Mouse (Mus musculus) layer of hippocampus, adult 9-10 months (tissue): ENCODE data around the gene Ell.

Experiments used
- DNase-seq: peaks from one replicate; pipeline ENCODE4 v3.0.0; 2022; ENCODE audit warnings: low spot score

Ell gene

GRCm38 (mm10) chr8:70539077-70539813 lies at the start of gene Ell:
TSS of gene Ell (plus strand) at chr8:70539457.
- peak; percentile 99 for DNase-seq

DNA sequence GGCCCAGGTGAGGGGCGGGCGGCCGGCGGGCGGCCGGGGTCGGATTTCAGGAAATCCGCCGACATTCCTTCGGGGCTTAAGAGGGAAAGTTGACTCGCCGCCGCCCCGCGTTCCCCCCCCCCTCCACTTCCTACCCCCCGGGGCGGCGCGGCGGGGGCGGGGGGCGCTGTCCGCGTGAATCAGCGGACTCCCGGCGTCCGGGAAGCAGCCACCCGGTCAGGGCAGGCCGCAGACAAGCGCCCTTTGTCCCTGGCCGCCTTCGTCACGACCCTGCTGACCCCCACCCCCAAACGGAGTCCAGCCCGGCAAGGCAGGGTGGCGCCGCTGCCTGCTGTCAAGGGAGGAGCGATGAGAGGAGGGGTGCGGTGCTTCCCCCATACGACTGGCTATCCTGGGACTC lies 49.7 kb upstream of the Ell start:
- no peak for DNase-seq

GRCm38 (mm10) chr8:70490061-70490879 lies 49.0 kb upstream of the Ell start:
- DNase-seq: no peak

DNA sequence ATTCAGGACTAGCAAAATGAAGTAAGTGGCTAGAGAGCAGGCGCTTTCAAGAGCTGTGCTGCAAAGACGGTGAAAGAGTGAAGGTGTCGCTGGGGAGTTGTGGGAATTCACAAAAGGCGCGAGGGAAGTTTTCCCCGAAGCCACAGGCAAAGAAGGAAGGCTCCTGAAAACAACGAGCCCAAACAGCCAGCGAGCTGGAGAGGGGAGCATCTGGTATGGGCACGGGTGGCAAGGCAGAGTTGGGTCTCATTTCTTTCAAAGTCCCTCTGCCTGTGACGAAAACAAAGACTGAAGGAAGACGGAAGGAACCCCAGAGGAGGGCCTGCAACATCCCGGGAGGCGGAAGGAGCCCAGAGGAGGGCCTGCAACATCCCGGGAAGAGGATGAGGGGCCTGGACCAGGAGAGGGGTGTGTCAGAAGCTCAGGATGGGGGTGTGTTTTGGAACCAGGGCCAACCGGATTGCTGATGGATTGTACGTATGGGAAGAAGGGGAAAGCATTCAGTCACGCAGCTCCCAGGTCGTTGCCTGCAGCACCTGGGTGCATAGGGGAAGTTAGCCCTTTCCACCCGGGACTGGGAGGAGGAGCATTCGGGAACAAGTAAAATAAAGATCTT lies 48.3 kb upstream of the Ell start:
- DNase-seq: no peak

DNA sequence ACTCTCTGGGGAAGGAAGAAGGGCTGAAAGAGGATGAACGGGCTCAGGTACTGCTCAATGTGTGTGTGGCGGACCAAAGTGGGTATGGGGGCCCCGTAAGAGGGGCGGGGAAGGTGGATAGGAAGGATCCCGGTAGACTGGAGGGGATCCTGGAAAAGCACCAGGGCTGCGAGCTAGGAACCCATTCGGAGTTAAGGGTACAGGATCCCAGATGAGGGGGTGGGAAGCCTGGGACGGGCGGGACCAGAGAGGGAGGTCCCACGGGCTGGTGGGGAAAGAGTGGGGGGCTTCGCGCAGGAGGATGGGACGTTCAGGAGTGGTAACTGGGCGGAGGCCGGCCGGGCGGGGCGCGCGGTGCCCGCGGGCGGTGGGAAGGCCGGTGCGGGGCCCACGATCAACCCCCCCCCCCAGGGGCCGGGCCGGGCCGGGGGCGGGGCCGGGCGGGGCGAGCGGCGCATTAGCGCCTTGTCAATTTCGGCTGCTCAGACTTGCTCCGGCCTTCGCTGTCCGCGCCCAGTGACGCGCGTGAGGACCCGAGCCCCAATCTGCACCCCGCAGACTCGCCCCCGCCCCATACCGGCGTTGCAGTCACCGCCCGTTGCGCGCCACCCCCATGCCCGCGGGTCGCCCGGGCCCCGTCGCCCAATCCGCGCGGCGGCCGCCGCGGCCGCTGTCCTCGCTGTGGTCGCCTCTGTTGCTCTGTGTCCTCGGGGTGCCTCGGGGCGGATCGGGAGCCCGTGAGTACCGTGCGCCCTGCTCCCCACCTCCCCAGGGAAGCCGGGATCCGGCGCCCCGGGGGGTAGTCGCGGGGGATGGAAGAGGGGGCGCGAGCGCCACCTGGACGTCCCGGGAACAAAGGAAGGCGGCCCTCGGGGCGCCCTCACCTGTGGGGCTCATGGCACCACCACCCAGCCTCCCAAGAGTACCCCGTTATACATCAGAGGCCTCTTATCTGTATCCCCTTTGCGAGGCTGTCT lies 46.3 kb upstream of the Ell start, which contains the start of gene Crlf1:
Gene Crlf1, plus strand, starts transcription at position 495 of the 977 bp plus-strand sequence.
- no peak for DNase-seq

DNA sequence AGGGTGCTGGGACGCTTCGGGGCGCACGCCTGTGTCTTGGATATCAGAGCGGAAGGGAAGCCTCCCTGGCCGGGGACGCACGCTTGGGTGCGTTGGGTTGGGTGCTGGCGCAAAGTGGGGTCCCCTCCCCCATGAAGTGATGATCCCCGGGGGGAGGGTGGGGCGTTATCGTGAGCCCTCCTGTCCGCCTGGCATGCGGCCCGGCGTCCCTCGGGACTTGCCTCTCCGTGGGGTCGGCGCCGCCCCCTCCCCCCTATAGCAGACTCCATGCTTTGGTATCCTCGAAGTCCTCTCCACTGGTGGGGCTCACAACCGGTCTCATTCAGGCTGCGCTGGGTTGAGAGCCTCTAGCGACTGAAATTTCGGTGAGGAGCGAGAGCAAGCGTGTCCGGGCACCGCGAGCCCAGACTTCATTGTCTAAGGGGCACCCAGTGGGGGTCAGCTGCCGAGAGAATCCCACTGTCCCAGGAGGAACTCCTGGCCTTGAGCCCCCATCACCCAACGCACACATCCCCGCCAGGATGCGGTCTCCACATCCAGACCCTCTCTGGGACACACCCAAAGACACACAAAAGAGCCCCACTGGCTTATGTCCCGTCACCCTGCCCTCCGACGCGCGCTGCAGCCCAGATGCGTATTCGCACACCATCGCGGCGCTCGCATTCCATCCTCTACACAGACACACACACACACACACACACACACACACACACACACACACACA lies 45.4 kb upstream of the Ell start:
- DNase-seq: no peak

DNA sequence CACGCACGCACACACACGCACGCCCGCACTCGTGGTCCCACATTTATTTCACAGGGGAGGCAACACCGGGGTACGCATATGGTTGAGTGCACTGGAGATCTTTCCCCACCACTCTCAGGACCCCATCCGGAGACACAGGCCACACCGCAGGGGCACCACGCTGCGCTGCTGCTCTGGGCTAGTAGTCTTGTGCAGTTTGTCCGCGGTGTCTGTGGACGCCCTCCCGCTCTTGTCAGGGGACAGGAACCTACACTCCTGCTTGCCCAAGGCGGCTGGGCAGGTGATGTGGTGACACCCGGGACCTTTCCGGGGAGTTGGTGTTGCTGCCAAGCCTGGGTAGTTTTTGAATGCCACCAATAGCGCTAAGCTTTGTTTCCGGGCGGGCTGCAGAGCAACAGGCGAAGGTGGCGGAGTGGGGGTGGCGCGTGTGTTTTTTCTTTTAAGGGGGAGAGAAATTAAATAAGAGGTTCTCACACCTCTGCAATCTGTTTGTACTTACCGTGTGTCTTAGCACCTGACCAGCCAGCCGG lies 44.8 kb upstream of the Ell start:
- DNase-seq: no peak

DNA sequence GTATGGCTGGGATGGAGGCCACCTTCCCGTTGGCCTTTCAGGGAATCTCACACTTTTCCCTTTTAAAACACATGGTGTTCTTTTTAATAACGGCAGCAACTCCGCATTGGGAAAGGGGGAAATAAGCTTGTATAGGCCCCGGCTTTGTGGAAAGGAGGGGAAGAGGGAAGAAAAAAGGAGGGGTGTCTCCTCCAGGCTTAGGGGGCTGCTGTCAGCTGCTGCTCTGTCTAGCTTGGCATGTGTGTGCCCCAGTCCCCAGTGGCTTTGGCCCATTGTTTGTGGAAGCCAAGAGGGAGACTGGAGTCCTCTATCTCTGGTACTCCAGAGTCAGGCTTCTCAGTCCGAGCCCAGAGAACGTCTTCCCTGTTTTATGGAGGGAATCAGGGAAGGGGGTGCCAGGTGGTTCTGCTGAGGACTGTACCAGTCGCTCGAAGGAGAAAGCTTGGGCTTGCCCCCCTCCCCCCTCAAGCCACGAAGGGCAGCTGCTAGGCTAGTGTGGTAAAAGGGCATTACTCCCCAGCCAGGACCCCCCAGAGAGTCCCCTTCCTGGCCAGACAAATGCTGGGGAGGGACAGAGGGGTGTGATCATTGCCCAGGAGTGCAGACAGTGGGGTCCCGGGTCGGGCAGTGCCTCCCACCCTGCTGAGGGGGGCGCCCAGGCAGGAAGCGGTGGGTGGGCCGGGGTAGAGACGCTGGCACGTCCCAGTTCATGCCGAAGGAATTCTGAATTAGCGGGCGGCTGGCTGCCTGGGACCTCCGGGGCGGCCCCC lies 44.1 kb upstream of the Ell start:
- DNase-seq: no peak

GRCm38 (mm10) chr8:70495771-70496062 lies 43.5 kb upstream of the Ell start:
- DNase-seq: no peak

DNA sequence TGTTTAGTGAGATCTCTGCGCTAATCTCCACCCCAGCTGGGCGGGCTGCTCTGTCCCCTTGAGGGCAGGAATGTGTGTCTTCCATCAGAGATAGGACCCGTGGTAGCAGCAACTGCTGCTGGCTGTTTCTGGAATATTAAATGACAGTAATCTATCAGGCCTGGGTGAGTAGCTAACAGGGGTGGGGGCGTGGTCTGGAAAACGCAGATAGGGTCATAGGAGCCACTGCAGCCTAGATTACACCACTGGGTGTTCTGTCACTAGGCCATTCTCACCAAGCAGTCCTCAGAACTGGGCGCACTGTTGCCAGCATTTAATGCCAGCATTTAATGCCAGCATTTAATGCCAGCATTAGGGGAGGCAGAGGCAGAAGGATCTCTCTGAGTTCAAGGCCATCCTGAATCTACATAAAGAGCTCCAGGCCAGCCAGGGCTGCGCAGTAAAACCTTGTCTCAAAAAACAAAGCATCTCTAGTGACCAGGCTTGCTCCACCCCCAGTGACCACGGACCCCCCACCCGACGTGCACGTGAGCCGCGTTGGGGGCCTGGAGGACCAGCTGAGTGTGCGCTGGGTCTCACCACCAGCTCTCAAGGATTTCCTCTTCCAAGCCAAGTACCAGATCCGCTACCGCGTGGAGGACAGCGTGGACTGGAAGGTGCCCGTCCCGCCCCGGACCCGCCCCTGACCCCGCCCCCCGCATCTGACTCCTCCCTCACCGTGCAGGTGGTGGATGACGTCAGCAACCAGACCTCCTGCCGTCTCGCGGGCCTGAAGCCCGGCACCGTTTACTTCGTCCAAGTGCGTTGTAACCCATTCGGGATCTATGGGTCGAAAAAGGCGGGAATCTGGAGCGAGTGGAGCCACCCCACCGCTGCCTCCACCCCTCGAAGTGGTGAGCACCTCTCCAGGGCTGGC lies 38.6 kb upstream of the Ell start:
- DNase-seq: no peak

- DNase-seq: no peak
These were observed 37.3 kb upstream of the Ell start for GRCm38 (mm10) chr8:70501820-70502529.

GRCm38 (mm10) chr8:70502540-70502939 lies 36.7 kb upstream of the Ell start:
- DNase-seq: no peak

- no peak for DNase-seq
These were observed 36.1 kb upstream of the Ell start for GRCm38 (mm10) chr8:70503062-70503750.

DNA sequence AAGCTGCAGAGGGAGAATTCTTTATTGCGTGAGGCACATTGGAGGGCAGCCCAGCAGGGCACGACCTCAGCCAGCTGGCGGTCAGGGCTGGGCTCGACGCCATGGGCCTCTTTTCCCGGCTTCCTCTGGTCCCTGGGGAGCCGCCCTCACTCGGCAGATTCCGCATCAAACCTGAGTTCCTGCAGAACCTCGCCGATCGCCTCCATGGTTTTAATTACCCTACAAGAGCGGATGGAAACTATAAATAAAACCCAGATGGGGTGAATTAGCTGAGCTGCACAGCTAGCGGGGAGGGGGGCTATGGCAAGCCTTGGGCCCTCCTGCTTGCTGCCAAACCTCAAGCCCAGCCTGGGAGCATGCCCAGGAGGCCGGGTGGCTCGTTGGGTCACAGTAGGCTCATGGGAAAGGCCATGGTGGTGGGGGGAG lies 35.0 kb upstream of the Ell start:
- no peak for DNase-seq

DNA sequence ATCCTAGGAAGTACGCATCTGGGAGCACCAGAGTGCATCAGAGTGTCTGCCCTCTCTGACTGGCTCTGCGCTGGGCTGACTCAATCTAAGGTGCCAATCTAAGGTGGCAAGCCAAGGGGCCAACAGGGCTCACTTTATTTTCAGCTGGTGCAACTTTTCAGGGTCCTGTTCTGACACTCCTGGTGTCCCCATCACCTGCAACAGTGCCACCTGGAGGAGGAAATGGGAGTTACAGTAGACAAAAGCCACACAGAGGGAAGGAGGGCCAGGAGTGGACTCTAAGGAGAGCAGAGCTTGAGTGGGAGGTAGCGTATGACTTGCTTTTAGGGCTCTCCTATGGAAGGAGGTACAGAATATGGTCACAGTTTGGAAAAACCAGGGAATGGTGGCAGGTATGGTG lies 34.4 kb upstream of the Ell start:
- DNase-seq: peak; percentile 60

- no peak for DNase-seq
These were observed 33.4 kb upstream of the Ell start for GRCm38 (mm10) chr8:70505698-70506327.

GRCm38 (mm10) chr8:70506328-70507026 lies 32.8 kb upstream of the Ell start, which contains the start of gene Rex1bd:
TSS of gene Rex1bd (minus strand) at chr8:70506752.
- DNase-seq: peak; percentile 82
